Mouse (Mus musculus): ENCODE measurements around the gene Pate2. TPM values are rescaled to one million over a fixed set of nuclear protein-coding genes. Genes with fewer than 3 reads are reported as not detected.

Gene Pate2
- polyA plus RNA-seq (2015; fragmentation: Nextera tagmentation; extraction: Ambion mirVana) = 0.27 and 0.31 TPM in 2 replicates

DNA sequence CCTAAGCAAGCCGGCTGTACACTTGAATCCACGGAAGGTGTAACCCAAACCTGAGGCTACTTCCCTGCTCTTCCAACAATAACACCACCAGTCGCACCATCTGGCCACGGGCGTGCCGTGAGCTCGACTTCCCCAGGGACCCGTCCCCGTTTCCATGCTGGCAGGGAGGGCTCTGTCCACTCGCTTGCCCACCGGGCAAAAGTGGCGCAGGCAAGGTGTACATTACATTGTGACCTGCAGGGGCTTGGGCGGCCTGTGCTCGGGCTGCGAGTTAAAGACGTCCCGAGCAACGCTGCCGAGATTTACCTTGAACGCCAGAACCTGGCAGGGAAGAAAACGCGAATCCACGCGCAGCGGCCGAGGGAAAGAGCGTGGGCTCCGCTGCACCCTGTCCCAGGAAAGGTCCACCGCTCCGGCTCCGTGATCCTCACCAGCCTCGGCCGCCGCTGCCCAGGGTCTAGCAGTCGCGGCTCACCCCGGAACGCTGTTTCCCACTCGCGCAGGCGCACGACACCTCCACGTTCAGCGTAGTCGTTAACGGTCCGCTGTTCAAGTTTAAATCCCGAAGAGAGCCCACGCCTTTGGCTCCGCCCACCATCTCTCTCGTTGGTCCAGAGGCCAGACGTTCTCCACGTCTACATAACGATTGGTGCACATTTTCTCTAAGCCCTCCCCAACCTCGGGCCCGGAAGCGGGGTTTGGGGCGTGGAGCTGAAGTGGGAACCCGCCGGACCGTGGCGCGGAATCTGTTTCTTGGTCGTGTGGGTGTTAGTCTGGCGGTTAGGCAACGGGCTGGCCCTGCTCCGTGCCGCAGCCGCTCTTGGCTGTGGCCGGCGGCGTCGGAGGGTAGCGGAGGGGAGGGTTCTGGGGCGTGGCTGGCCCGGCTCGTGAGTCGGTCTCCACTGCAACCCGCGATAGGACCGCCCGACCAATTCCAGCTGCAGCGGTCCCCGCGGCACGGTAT lies at the start of gene Pate2, which contains the start of gene Hyls1:
Pate2 (plus strand) TSS at position 714 of the 964 bp plus-strand sequence.
Hyls1 (minus strand) TSS at position 828 of the 964 bp plus-strand sequence.
- Histone ChIP-seq H3K36me3 (ENCODE audit: control insufficient read depth, insufficient read depth) (peaks cover 11% of the 10 kb centered on the region; the same call in 1 of the 2 replicates), H3K9me3 (ENCODE audit: control insufficient read depth) (no peaks in the 10 kb centered on the region), H3K9ac (ENCODE audit: low read depth, low read length) (peak within 1 kb of the TSS; percentile 52), H3K4me3 (ENCODE audit: low read depth, low read length) (peak within 1 kb of the TSS; percentile 75), H3K4me1 (replicated peaks; ENCODE audit: control insufficient read depth, insufficient read depth, low read length) (0 out of 2 replicates have a peak, but pooled peaks cover 3% of the 10 kb centered on the region), H3K27ac (ENCODE audit: low read depth, low read length) (peak within 1 kb of the TSS; percentile 41; the same call in 1 of the 2 replicates), H3K4me2 (replicated peaks; ENCODE audit: low read depth) (peak within 1 kb of the TSS; percentile 70), H3K27me3 (replicated peaks; ENCODE audit: control insufficient read depth, insufficient read depth, low read length) (peaks cover 10% of the 10 kb centered on the region; the same call in 1 of the 2 replicates)
- peak; percentile 99 for ATAC-seq
- WGBS = under 1% methylated on average over 86 of the region's 86 CpGs
- TF ChIP-seq CTCF (IDR thresholded peaks at IDR 0.05; ENCODE audit: low read depth) = peak; percentile 59

GRCm38 (mm10) chr9:35520631-35521348 lies 49.3 kb upstream of the Pate2 start:
- Histone ChIP-seq H3K27ac (ENCODE audit: low read depth, low read length) (peak overlapping the region; percentile 86), H3K4me2 (replicated peaks; ENCODE audit: low read depth) (peak overlapping the region; percentile 30; the same call in 1 of the 2 replicates), H3K4me3 (ENCODE audit: low read depth, low read length) (no peak overlapping the region), H3K36me3 (ENCODE audit: control insufficient read depth, insufficient read depth) (no peaks in the 10 kb centered on the region), H3K9me3 (ENCODE audit: control insufficient read depth) (no peaks in the 10 kb centered on the region), H3K27me3 (replicated peaks; ENCODE audit: control insufficient read depth, insufficient read depth, low read length) (no peaks in the 10 kb centered on the region), H3K9ac (ENCODE audit: low read depth, low read length) (no peak overlapping the region), H3K4me1 (replicated peaks; ENCODE audit: control insufficient read depth, insufficient read depth, low read length) (no peaks in the 10 kb centered on the region)
- TF ChIP-seq CTCF (IDR thresholded peaks at IDR 0.05; ENCODE audit: low read depth) = no peak
- ATAC-seq = peak; percentile 96
- WGBS = 28% methylated on average over 6 of the region's 6 CpGs

DNA sequence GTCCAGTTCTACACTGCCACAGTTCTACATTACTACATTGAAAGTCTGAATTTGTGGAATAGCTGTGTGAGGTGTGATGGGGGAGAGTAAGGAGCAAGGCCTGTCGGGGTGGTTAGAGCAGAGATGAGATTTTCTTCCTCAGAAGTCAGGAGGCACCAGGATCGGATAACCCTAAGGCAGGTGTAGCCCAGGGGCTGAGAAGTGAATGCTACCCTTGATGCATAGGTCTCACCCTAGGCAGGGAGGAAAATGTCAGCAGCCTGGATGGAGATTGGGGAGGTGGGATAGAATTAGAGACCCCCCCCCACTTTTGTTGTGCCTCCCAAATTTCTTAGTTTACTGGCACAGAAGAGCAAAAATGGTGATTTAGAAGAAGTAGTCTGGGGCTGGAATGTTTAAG lies 47.8 kb upstream of the Pate2 start:
- WGBS = 83% methylated on average over 2 of the region's 2 CpGs

DNA sequence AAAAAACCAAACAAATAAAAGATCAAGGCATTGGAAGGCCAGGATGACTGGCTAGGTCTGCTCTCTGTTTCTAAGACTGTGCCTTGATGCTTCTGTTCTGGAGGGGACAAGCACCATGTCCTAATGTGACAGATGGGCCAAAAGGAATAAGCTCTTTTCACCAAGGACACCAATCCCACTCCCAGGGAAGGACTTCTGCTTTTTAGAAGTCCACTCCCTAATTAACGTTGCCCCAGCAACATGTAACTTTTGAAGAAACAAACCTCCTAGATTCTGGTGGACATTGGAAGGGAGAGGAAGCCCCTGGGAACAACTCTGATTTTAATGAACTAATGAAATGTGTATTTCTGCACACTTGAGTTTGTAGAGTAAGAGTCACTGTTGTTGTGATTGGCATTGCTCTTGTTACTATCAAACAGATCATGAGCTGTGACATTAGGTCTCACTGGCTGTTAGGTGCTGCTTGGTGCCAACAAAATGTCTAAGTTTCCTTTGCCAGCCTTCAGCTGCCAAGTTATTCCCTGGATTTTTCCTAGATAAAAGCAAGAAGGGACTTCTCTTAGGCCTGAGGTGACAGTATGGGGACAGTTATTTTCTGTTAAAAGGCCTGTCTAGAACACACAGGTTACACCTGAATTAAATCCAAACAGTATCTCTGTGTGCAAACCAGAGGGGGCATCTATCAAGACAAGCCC lies 47.1 kb upstream of the Pate2 start:
- no peak overlapping the region for H3K27ac ChIP-seq (ENCODE audit: low read depth, low read length)
- no peaks in the 10 kb centered on the region for H3K36me3 ChIP-seq (ENCODE audit: control insufficient read depth, insufficient read depth)
- H3K9ac ChIP-seq (ENCODE audit: low read depth, low read length) = no peak overlapping the region
- no peak for TF ChIP-seq CTCF (IDR thresholded peaks at IDR 0.05; ENCODE audit: low read depth)
- ATAC-seq = no peak
- WGBS = 71% methylated on average over 1 of the region's 1 CpGs
- H3K4me1 ChIP-seq (replicated peaks; ENCODE audit: control insufficient read depth, insufficient read depth, low read length) = no peaks in the 10 kb centered on the region
- H3K4me2 ChIP-seq (replicated peaks; ENCODE audit: low read depth) = no peak overlapping the region
- H3K27me3 ChIP-seq (replicated peaks; ENCODE audit: control insufficient read depth, insufficient read depth, low read length) = no peaks in the 10 kb centered on the region
- H3K4me3 ChIP-seq (ENCODE audit: low read depth, low read length) = no peak overlapping the region
- H3K9me3 ChIP-seq (ENCODE audit: control insufficient read depth) = no peaks in the 10 kb centered on the region

More for the DNA sequence above, 47.8 kb upstream of the Pate2 start:
- TF ChIP-seq CTCF (IDR thresholded peaks at IDR 0.05; ENCODE audit: low read depth) = no peak
- H3K36me3 ChIP-seq (ENCODE audit: control insufficient read depth, insufficient read depth) = no peaks in the 10 kb centered on the region
- H3K4me3 ChIP-seq (ENCODE audit: low read depth, low read length) = no peak overlapping the region
- no peaks in the 10 kb centered on the region for H3K9me3 ChIP-seq (ENCODE audit: control insufficient read depth)
- H3K27ac ChIP-seq (ENCODE audit: low read depth, low read length) = no peak overlapping the region
- no peak overlapping the region for H3K9ac ChIP-seq (ENCODE audit: low read depth, low read length)
- no peak for ATAC-seq
- no peaks in the 10 kb centered on the region for H3K4me1 ChIP-seq (replicated peaks; ENCODE audit: control insufficient read depth, insufficient read depth, low read length)
- H3K4me2 ChIP-seq (replicated peaks; ENCODE audit: low read depth) = no peak overlapping the region
- no peaks in the 10 kb centered on the region for H3K27me3 ChIP-seq (replicated peaks; ENCODE audit: control insufficient read depth, insufficient read depth, low read length)

DNA sequence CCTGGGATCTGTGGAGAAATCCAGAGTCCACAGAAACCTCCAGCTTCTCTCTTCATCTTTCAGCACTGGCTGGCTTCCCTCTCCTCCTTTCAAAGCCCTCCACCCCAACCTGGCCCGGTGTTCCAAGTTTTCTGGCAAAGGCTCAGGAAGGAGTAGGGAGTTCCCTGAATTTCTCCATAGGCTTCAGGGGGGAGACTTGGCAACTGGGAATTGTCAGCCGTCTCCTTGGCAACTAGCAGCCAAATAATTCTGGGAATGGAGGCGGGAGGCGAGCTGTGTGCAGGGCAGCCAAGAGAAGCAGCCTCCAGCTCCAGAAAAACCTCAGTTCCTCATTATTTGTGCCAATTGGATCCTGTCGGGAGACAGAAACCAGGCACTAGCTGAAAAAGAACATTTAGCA lies 46.5 kb upstream of the Pate2 start:
- no peaks in the 10 kb centered on the region for H3K27me3 ChIP-seq (replicated peaks; ENCODE audit: control insufficient read depth, insufficient read depth, low read length)
- H3K4me3 ChIP-seq (ENCODE audit: low read depth, low read length) = no peak overlapping the region
- WGBS = 55% methylated on average over 5 of the region's 5 CpGs
- ATAC-seq = no peak
- no peaks in the 10 kb centered on the region for H3K9me3 ChIP-seq (ENCODE audit: control insufficient read depth)
- TF ChIP-seq CTCF (IDR thresholded peaks at IDR 0.05; ENCODE audit: low read depth) = no peak
- no peak overlapping the region for H3K4me2 ChIP-seq (replicated peaks; ENCODE audit: low read depth)
- H3K4me1 ChIP-seq (replicated peaks; ENCODE audit: control insufficient read depth, insufficient read depth, low read length) = no peaks in the 10 kb centered on the region
- no peak overlapping the region for H3K27ac ChIP-seq (ENCODE audit: low read depth, low read length)
- no peak overlapping the region for H3K9ac ChIP-seq (ENCODE audit: low read depth, low read length)
- no peaks in the 10 kb centered on the region for H3K36me3 ChIP-seq (ENCODE audit: control insufficient read depth, insufficient read depth)

Measured in intestine, postnatal 0 days (tissue).